Mouse (Mus musculus) thymus, adult 2 months (tissue): ENCODE measurements around the gene Elof1. TPM values are rescaled to one million over a fixed set of nuclear protein-coding genes. Genes with fewer than 3 reads are reported as not detected.
"Not testable (repeated sequence)": the region's sequence is repeated elsewhere in the genome, so short reads cannot be mapped to it uniquely, and the experiment has no call there.

Source experiments
- DNase-seq: peaks from one replicate; pipeline ENCODE4 v3.0.0; 2021
- H3K27ac ChIP-seq: fragments of 200-500 bp; 2 replicates; pipeline ENCODE4 v1.5.1; 2012; ENCODE audit warnings: low read length, control low read depth; ENCODE audit not compliant: control insufficient read depth, insufficient read depth
- H3K27me3 ChIP-seq: fragments of 200-500 bp; 2 replicates; pipeline ENCODE4 v1.6.1; 2012; ENCODE audit warnings: mild to moderate bottlenecking, low read length, moderate library complexity, mixed read lengths; ENCODE audit not compliant: control insufficient read depth, insufficient read depth
- H3K36me3 ChIP-seq: fragments of 200-500 bp; 2 replicates; pipeline ENCODE4 v1.6.1; 2012; ENCODE audit warnings: mild to moderate bottlenecking, low read length, moderate library complexity; ENCODE audit not compliant: control insufficient read depth, insufficient read depth
- H3K4me1 ChIP-seq: fragments of 200-500 bp; replicated peaks from 2 replicates; pipeline ENCODE4 v1.6.1; 2012; ENCODE audit warnings: low read length; ENCODE audit not compliant: control insufficient read depth, insufficient read depth
- H3K4me3 ChIP-seq: fragments of 200-500 bp; 2 replicates; pipeline ENCODE4 v1.5.1; 2012; ENCODE audit warnings: mild to moderate bottlenecking, low read length, control low read depth, moderate library complexity; ENCODE audit not compliant: control insufficient read depth, insufficient read depth
- CTCF ChIP-seq: fragments of 200-500 bp; IDR thresholded peaks from 2 replicates; pipeline ENCODE4 v1.5.1; 2012; ENCODE audit warnings: mild to moderate bottlenecking, control low read depth, low read length, moderate library complexity, borderline replicate concordance; ENCODE audit not compliant: control insufficient read depth, poor library complexity, insufficient read depth; ENCODE audit errors: extremely low read depth
- POLR2A ChIP-seq: fragments of 200-500 bp; IDR thresholded peaks from 2 replicates; pipeline ENCODE4 v1.6.1; 2012; ENCODE audit warnings: mild to moderate bottlenecking, low read length, control low read depth, moderate library complexity; ENCODE audit not compliant: control insufficient read depth, poor library complexity, insufficient read depth; ENCODE audit errors: extremely low read depth
- WGBS: fragments of 180-500 bp; shearing (Covaris S2); methylation state at CpG from one replicate; pipeline ENCODE4 v1.1.7; 2018; 5-methylcytosine and 5-hydroxymethylcytosine counted together
- polyA plus RNA-seq: library from polyadenylated mRNA; depleted of rRNA; stranded (reverse); fragments of >200 nt; gene quantifications from 2 replicates; pipeline ENCODE4 v1.2.3, GENCODE M21; 2012

Gene Elof1
- polyA plus RNA-seq, 1 experiment: 205 TPM

DNA sequence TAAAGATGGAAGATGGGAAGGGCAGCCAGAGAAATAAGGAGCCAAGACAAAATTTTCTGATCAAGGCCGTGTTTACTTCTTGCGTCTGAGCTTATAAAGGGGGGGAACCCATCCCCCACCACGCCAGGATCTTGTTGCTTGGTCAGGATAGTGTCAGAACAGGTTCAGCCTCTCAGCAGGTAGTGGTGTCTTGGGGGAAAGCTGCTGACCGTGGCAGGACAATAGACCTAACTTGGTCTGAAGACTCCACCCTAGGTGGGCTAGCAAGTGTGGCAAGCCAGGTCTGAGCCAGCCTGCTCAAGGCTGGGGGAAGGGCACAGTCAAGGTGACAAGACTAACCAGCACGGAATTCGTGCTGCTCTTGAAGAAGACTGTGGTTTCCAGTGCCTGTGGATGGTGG is 44.3 kb upstream of the Elof1 start:
- WGBS: 79% methylated on average over 6 of the region's 6 CpGs
- peaks cover 6% of the 10 kb centered on the region for H3K4me1 ChIP-seq
- H3K4me3 ChIP-seq: no peak overlapping the region
- TF ChIP-seq POLR2A (no peak), CTCF (no peak)
- no peaks in the 10 kb centered on the region for H3K27me3 ChIP-seq
- H3K27ac ChIP-seq: no peak overlapping the region
- no peak for DNase-seq
- H3K36me3 ChIP-seq: no peaks in the 10 kb centered on the region

GRCm38 (mm10) chr9:22157516-22158265 is 40.7 kb upstream of the Elof1 start:
- 84% methylated on average over 34 of the region's 34 CpGs for WGBS
- no peak for TF ChIP-seq POLR2A
- TF ChIP-seq CTCF: no peak
- no peak for DNase-seq
- no peaks in the 10 kb centered on the region for H3K27me3 ChIP-seq
- peak overlapping the region; percentile 7; the same call in 1 of the 2 replicates for H3K4me3 ChIP-seq
- H3K4me1 ChIP-seq: peaks cover 13% of the 10 kb centered on the region
- H3K36me3 ChIP-seq: no peaks in the 10 kb centered on the region
- no peak overlapping the region for H3K27ac ChIP-seq

DNA sequence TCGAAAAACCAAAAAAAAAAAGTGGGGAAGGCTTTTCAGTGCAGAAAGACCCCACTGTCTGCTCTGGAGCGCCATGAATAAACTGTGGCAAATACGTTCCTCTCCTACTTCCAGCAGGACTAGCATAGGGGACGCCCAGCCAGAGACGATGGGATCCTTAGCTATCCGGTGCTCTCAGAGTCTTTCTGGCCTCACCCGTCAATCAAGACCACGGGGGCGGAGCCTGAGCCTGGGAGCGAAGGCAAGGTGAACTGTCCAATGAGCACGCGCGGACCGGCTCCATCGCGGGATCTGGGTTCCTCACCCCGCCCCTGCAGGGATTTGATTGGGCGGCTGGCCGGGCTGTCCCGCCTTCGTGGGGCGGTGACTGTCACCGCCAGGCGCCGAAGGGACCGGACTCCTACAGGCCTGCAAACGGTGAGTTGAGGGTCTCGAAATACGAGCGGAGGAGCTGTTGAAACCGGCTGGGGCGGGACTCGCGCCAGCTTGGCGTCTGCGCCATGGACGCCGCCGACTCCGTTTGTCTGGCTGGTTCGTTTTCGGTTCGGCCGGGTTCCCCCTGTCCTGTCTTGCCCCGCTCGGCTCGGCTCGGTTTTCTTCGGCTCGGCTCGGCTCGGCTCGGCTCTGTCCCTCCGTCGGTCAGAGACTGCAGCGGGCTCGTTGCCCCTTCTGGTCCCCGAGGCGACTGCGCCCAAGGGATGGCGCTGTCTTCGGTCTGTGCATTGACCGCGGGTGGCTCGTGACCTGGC is 39.7 kb upstream of the Elof1 start, which contains the start of gene Pigyl:
Gene Pigyl (plus strand): TSS at position 350 of the 749 bp plus-strand sequence.
- peak within 1 kb of the TSS; percentile 59 for H3K4me3 ChIP-seq
- peaks cover 13% of the 10 kb centered on the region for H3K4me1 ChIP-seq
- no peak within 1 kb of the TSS for H3K27ac ChIP-seq
- no peaks in the 10 kb centered on the region for H3K27me3 ChIP-seq
- H3K36me3 ChIP-seq: no peaks in the 10 kb centered on the region
- WGBS: under 1% methylated on average over 65 of the region's 65 CpGs
- DNase-seq: peak; percentile 100
- peak; percentile 89 for TF ChIP-seq POLR2A
- peak; percentile 62; the same call in 1 of the 2 replicates for TF ChIP-seq CTCF

GRCm38 (mm10) chr9:22155614-22156013 is 38.6 kb upstream of the Elof1 start:
- peak; percentile 81 for DNase-seq
- Histone ChIP-seq H3K4me1 (peaks cover 13% of the 10 kb centered on the region), H3K36me3 (no peaks in the 10 kb centered on the region), H3K27ac (no peak overlapping the region), H3K4me3 (no peak overlapping the region; the same call in 1 of the 2 replicates), H3K27me3 (no peaks in the 10 kb centered on the region)
- WGBS: 12% methylated on average over 10 of the region's 10 CpGs
- no peak for TF ChIP-seq CTCF
- TF ChIP-seq POLR2A: no peak

DNA sequence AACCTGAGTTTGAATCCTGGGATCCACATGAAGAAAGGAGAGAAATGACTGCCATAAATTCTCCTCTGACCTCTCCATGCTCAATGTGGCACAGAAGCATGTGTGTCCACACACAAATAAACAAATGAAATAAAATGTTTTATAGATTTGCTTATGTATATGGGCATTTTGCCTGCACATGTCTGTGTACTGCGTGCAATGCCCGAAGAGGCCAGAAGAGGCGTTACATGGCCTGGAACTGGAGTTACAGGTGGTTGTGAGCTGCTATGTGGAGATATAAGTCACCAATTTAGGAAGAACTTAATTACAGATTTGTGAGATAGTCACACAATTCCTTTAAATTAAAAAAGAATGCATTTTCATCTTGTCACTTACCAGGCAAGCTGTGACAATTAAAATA is 36.8 kb upstream of the Elof1 start:
- peaks cover 13% of the 10 kb centered on the region for H3K4me1 ChIP-seq
- H3K27ac ChIP-seq: no peak overlapping the region
- H3K4me3 ChIP-seq: no peak overlapping the region
- 96% methylated on average over 3 of the region's 3 CpGs for WGBS
- TF ChIP-seq CTCF: no peak
- TF ChIP-seq POLR2A: no peak
- DNase-seq: no peak
- no peaks in the 10 kb centered on the region for H3K27me3 ChIP-seq
- no peaks in the 10 kb centered on the region for H3K36me3 ChIP-seq

- DNase-seq: no peak
- H3K36me3 ChIP-seq: no peaks in the 10 kb centered on the region
- H3K4me3 ChIP-seq: no peak overlapping the region
- TF ChIP-seq POLR2A (no peak), CTCF (no peak)
- H3K27ac ChIP-seq: no peak overlapping the region
- H3K27me3 ChIP-seq: no peaks in the 10 kb centered on the region
- H3K4me1 ChIP-seq: peaks cover 4% of the 10 kb centered on the region
- WGBS: 86% methylated on average over 2 of the region's 2 CpGs
These were observed 34.0 kb upstream of the Elof1 start for GRCm38 (mm10) chr9:22150946-22151345.

DNA sequence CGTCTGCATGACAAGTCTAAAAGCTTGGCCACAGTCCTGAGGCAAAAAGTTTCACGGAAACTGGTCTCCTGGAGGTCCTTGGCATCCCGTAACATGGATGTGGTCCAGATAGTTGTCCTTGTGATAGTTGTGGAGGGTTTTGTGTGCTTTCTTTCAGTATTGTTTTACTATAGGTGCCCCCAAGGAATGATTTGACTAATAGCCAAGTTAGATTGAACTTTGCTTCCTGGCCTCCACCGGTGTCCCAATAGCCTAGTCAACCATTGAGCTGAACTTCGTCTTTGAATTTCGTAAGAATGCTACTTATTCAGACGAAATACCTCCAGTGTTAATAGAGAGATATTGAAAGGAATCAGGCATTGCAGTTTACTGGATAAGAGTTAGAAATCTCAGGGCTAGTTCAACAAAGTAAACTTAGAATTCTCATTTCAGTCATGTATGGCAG is 33.3 kb upstream of the Elof1 start:
- H3K4me3 ChIP-seq, H3K4me1 ChIP-seq, H3K27ac ChIP-seq, H3K27me3 ChIP-seq, DNase-seq, H3K36me3 ChIP-seq: not testable (repeated sequence)
- 93% methylated on average over 7 of the region's 7 CpGs for WGBS
